Mouse (Mus musculus): ENCODE results near the gene Sfxn3.
"Not testable (repeated sequence)": the region's sequence is repeated elsewhere in the genome, so short reads cannot be mapped to it uniquely, and the experiment has no call there.

Sfxn3 gene

DNA sequence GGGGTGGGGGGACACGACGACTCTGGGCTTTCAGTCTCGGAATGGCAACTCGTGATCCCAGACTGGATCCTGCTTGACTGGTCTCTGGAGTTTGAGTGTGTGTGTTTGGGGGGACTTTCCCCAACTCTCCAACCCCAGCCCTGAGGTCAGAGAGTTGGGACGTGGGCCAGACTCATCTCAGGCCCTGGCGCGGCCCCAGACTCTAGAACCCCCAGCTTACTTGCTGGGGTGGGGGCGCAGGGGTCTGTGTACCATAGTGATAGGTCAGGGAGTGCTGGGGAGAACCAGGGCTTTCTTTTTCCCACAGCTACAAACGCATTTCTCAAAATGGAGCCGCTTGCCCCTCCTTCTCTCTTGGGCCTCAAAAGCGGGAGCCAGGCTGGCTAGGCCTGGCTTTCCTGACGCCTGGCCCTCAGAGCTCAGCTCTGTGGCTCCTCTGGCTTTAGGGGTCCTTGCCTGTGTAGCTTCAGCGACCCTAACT is 28.9 kb upstream of the Sfxn3 start:
- no peak for DNase-seq (ENCODE audit: low spot score in 2 of 2)

GRCm38 (mm10) chr19:45020348-45020747 is 27.0 kb upstream of the Sfxn3 start:
- DNase-seq (ENCODE audit: low spot score in 2 of 2) = no peak

DNA sequence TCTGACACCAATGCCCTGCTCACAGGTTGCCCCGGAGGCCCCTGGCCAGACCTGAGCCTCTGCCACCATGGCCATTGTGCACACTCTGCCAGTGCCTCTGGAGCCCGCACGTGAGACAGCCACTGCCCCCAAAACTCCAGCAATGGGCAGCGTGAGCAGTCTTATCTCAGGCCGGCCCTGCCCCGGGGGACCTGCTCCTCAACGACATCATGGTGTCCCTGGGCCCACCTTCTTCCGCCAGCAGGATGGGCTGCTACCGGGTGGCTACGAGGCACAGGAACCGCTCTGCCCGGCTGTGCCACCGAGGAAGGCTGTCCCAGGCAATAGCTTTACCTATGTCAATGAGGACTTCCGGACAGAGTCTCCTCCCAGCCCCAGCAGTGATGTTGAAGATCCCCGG is 25.9 kb upstream of the Sfxn3 start:
- DNase-seq (ENCODE audit: low spot score in 2 of 2) = no peak

GRCm38 (mm10) chr19:45023993-45024392 is 23.3 kb upstream of the Sfxn3 start:
- DNase-seq (ENCODE audit: low spot score in 2 of 2) = no peak

GRCm38 (mm10) chr19:45024775-45025174 is 22.5 kb upstream of the Sfxn3 start:
- no peak for DNase-seq (ENCODE audit: low spot score in 2 of 2)

DNA sequence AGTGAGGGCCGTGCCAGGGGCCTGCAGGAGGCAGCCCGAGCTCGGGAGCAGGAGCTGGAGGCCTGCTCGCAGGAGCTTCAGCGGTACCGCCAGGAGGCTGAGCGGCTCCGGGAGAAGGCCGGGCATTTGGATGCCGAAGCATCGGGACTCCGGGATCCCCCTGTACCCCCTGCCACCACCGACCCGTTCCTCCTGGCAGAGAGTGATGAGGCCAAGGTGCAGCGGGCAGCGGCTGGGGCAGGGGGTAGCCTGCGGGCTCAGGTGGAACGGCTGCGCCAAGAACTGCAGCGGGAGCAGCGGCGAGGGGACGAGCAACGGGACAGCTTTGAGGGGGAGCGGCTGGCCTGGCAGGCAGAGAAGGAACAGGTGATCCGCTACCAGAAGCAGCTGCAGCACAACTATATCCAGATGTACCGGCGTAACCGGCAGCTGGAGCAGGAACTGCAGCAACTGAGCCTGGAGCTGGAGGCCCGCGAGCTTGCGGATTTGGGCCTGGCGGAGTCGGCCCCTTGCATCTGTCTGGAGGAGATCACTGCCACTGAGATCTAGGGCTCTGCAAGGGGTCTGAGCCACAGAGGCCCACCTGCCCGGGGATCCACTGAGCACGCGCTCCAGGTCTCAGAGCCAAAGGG is 21.2 kb upstream of the Sfxn3 start:
- DNase-seq (ENCODE audit: low spot score in 2 of 2) = no peak

DNA sequence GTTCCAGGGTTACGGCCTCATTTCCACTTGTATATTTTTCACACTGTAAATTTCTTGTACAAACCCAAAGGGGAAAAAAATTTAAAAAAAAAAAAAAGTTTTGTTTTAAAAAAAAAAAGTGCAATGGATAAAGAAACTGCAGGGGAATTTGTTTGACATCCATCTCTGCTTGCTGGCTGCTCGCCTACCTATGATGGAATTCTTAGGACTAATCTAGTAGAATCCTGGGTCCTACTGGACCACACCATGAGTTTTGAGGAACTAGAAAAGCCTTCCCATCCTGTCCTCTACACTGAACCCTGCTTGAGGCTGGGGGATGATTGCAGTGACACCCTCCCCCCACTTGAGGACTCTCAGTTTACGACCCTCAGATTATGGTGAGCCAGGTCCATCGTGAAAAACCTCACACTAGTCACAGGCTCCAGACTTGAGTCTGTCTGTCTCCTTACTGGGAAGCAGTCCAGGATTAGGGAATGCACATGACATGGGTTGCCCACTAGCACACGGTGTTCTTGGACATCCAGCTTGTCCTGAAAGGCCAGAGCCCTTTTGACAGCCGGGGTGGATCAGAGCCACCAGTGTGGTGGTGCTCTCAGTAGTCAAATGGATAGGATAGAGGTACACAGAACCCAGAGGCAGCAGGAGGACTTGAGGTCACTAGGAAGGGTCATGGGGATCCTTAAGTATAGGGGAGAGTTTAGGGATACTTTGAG is 20.2 kb upstream of the Sfxn3 start:
- DNase-seq (ENCODE audit: low spot score in 2 of 2) = no peak

DNA sequence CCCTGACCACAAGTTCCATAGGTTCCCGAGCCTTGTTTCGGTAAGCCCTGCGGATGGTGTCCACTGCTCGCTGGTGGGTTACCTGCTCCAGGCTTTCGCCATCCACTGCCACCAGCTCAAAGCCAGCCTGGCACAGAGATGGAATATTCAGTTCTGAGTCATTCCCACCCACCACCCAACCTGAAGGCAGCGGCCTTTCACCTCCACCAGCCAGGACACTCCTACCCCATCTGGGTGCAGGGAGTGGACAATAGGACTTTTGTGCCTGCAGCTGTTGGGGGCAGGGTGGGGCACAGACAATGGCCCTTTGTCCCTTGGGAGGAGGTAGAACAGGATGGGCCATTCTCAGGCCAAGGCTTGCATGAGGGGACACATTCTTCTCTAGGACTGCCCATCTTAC is 19.5 kb upstream of the Sfxn3 start:
- DNase-seq (ENCODE audit: low spot score in 2 of 2) = no peak

- DNase-seq (ENCODE audit: low spot score in 2 of 2) = no peak
Observed at GRCm38 (mm10) chr19:45028746-45029145, 18.6 kb upstream of the Sfxn3 start.

GRCm38 (mm10) chr19:45029571-45029970 is 17.7 kb upstream of the Sfxn3 start:
- DNase-seq (ENCODE audit: low spot score in 2 of 2) = no peak

DNA sequence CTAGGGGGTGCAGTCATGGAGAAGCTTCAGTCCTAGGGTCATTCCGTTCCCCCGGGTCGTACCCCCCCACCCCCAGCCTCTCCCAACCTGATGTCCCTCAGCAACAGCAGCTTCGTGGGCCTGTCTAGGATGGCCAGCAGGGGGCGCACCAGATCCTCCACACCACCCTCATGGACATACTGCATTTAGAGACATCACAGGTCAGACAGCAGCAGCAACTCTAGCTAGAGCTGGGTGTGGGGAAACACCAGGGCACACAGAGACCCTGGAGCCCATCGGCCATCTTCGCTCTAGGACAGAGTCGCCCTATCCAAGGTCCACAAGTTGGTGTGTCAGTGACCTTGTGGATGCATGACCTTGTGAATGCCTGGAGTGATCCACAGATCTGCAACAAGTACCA is 17.2 kb upstream of the Sfxn3 start:
- peak in 1 of 2 experiments; percentile 70 for DNase-seq (ENCODE audit: low spot score in 2 of 2)

DNA sequence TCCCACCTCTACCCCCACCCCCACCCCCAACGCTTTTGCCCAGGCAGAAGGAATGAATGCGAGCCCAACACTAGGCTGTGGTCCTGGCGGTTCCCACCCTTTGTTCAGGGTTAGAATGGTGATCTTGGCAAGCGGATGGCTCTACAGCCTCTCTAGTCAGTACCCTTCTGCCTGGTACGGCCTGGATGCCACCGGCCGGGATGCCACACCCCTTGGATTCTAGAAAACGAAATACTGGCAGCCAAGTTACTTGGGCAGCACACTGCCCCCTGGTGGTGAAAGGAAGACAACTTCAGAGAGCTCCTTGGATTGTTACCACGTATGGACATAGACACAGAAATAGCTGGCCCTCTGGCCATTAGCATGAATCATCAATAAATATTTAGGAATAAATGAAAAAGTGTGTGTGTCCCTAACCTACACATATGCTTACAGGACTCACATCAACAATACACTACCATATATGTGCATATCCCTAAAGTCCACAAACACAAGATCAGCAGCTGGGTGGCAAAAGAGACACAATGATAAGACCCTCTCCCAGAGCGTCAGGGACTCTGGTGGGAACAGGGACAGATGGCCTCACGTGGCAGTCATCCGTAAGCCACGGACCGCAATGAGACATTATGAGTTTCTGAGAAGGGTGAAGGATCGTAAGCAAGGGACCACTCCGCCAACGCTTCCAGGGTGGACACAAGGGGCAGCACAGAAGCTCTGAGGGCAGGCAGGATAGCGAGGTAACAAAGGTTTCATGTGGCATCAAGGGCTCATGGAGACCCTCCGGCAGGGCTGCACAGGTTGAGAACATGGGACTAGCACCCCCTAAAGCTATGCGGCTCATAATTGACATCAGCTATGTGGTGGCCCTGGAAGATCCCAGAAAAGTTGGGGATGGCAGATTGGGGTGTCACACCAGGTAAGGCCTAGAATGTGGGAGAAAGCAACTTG is 16.3 kb upstream of the Sfxn3 start:
- peak in 1 of 2 experiments; percentile 79 for DNase-seq (ENCODE audit: low spot score in 2 of 2)

DNA sequence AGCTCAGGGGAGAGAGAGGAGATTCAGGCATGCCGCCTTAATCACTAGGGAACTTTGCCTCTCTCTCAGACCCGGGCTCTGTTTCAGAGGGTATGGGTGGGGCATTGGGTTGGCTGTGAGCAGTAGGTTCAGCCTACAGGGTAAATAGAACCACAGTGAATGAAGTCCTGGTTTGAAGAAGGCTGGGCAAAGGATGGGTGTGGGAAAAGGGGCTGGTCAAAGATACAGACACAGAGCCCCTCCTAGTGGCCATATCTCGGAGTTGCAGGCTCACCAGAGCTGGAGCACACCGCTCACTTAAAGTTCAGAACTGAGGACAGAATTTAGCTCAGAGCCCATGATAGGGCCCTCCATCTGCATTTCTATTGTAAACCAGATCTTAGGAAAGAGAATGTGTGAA is 15.5 kb upstream of the Sfxn3 start:
- DNase-seq (ENCODE audit: low spot score in 2 of 2) = peak in 1 of 2 experiments; percentile 84

DNA sequence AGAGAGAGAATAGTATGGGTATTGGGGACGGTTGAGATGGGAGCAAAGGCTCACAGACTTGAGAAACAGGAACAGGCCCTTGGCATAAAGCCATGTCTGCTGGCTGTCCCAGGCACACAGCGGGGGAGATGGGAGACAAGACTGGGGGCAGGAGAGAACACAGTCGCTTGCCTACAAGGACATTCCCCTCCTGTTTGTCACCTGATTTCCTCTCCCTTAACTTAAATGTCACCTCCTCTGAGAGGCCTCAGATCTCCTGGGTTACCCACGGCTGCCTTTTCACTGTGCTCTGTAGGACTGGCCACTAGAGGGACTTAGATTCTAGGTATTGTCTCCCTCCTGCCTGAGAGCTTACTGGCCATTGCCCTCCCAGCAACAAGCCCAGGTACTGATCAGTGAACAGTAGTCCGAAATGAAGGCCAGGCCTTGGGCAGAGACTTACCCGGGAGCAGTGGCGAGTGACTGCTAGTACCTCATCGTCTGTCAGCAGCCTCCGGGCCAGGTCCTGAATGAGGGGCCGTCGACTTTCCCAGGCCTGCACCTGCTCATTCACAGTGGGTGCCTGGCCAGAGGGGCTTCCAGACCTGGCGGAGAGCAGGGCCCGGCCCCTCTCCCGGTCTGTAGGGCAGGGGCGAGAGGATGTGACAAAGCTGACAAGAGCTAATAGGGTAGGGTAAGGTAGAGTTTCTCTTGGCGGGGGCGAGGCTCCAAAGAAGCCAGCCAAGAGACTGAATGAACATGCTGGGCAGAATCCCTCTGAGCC is 14.6 kb upstream of the Sfxn3 start:
- DNase-seq (ENCODE audit: low spot score in 2 of 2) = no peak

GRCm38 (mm10) chr19:45036867-45037266 is 10.4 kb upstream of the Sfxn3 start:
- peak in 1 of 2 experiments; percentile 63 for DNase-seq (ENCODE audit: low spot score in 2 of 2)

GRCm38 (mm10) chr19:45038198-45038597 is 9.1 kb upstream of the Sfxn3 start:
- not testable (repeated sequence) for DNase-seq (ENCODE audit: low spot score in 2 of 2)

- no peak for DNase-seq (ENCODE audit: low spot score in 2 of 2)
Observed at GRCm38 (mm10) chr19:45040214-45040613, 7.1 kb upstream of the Sfxn3 start.

DNA sequence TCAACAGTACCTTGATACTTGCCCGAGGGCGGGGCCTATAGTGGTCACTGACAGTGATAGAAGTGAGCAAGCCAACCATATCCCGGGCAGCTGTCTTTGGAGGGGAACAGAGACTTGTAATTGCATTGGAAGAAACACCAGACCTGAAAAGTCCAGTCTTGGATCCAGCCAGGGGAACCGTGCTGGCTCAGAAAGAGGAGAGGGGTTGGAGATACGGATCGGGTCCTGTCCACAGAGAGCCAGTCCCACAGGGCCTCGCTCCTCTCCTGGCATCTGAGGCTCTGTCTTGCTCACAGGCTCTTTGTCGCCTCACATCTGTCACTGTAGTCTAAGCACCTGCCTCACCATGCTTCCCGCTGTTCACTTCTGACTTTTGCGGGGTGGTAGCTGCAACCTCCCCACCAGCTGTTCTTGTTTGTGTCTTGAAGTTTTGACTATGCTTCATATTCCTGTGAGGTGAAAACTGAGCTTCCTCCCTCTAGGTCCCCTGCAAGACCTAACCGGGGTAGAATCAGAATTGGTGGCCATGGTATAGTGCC is 2.8 kb upstream of the Sfxn3 start:
- no peak for DNase-seq (ENCODE audit: low spot score in 2 of 2)

DNA sequence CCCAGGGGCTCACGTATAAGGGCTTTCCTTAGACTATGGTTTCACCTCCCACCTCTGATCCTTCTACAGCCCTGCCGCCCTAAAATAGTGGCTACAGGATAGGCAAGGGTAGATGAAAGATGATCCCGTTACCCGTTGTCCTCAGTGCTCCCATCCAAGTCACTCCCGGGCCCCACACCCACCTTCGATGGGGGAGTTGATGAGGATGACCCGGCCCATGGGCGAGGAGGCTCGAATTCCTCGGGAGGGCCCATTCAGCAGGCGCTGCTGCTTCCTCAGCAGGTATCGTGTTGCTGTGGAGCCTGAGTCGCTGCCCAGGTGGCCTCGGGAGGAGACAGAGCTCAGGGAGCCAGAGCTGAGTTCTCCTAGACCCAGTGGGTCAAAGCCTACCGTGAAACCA is 2.1 kb upstream of the Sfxn3 start:
- no peak for DNase-seq (ENCODE audit: low spot score in 2 of 2)

GRCm38 (mm10) chr19:45045651-45046050 is 1.7 kb upstream of the Sfxn3 start, which contains the start of gene Pdzd7:
Gene Pdzd7, minus strand, starts transcription at chr19:45045717.
- no peak for DNase-seq (ENCODE audit: low spot score in 2 of 2)
